Mouse (Mus musculus): Measurements from ENCODE around the gene Rdh13. TPM values are rescaled to one million over a fixed set of nuclear protein-coding genes. Genes with fewer than 3 reads are reported as not detected.
A peak's percentile ranks its signal among the peaks of the same experiment; 100 is the strongest.
"Not testable (repeated sequence)": the region's sequence is repeated elsewhere in the genome, so short reads cannot be mapped to it uniquely, and the experiment has no call there.

The Rdh13 gene
- polyA plus RNA-seq, 1 experiment from 2014 or later, result 26.1 TPM

DNA sequence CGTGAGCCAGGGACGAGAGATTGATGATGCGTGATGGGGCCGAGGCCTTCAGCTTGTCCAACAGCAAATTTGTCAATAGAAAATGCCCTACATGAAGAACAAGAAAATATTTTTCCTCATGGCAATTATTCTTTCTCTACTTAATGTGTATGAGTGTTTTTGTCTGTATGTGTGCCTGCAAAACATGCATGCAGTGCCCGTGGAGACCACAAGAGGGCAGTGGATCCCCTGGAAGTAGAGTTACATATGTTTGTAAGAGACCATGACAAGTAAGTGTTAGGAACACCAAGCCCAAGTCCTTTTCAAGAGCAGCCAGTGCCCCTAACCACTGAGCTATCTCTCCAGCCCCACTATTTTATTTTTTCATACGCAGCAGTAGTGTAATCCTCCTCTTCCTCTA is 13.9 kb downstream of the Rdh13 start:
- 77% methylated on average over 6 of the region's 6 CpGs for WGBS
- no peak for ATAC-seq (replicated peaks; ENCODE audit: insufficient number of reproducible peaks, insufficient read depth, low FRiP score, low read depth)
- no peak overlapping the region for H3K4me3 ChIP-seq
- no peaks in the 10 kb centered on the region for H3K27me3 ChIP-seq
- no peaks in the 10 kb centered on the region for H3K4me1 ChIP-seq (replicated peaks)
- H3K36me3 ChIP-seq, result peaks cover 89% of the 10 kb centered on the region
- no peak overlapping the region for H3K9ac ChIP-seq
- no peaks in the 10 kb centered on the region for H3K9me3 ChIP-seq (replicated peaks)
- no peak overlapping the region for H3K27ac ChIP-seq
- H3K4me2 ChIP-seq, result no peak overlapping the region

DNA sequence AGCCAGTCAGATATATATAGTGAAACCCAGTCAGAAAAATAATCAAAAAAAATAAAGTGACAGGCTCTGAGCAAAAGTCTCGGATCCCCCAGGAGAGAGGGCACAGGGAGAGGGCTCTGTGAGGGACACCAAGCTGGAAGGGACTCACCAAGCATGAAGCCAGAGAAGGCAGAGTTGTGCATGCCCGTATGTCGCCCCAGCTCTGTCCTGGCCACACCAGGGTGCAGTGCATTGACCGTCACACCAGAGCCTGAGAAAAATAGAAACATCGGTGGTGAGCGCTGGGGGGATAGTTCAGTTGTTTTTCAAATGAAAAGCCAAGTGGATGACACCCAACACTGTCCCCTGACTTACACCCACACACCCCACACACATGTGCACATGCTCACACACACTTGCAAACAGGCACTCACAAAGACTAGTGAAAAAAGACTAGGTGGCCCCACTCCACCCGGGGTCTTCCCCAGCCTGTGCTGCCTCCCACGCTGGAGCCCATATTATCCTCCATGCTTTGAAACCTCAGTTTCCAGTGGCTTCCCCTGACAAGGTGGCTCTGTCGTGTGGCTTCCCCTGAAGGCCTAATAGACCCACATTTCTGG is 15.1 kb downstream of the Rdh13 start:
- 92% methylated on average over 9 of the region's 9 CpGs for WGBS
- Histone ChIP-seq H3K9me3 (replicated peaks) (no peaks in the 10 kb centered on the region), H3K27ac (no peak overlapping the region), H3K9ac (no peak overlapping the region), H3K27me3 (no peaks in the 10 kb centered on the region), H3K4me2 (no peak overlapping the region), H3K4me1 (replicated peaks) (no peaks in the 10 kb centered on the region), H3K4me3 (no peak overlapping the region), H3K36me3 (peaks cover 89% of the 10 kb centered on the region)
- ATAC-seq (replicated peaks; ENCODE audit: insufficient number of reproducible peaks, insufficient read depth, low FRiP score, low read depth), result no peak

DNA sequence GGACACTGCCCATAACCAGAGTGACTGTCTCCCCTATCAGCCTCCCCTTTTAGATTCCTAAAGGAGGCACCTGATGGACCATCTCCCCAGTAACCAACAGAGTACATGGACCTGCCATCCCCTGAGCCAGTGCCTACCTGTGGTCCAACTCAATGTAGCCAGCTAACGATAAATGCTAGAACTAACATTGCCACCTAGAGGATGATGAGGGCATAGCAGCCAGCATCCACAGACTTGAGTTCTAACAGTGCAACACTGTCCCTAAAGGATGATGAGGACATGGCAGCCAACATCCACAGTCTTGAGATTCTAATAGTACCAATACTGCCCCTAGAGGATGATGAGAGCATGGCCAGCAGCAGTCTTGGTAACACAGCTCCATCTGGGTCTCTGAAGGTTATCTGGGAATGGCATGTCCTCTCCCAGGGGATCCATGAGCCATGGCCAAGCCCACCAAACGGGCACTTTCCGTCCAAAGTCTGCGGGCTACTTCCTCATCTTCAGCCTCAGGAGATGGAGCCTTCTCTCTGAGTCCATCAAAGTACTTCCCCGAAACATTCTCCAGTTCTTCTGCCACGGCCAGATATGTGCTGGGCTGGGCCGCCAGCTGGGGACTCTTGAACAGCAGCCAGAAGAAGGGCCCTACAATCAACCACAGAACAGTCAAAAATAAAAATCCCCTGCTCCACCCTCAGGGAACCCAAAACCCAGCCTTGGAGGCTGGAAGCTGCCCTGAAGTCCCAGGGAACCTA is 18.1 kb downstream of the Rdh13 start:
- peaks cover 69% of the 10 kb centered on the region for H3K36me3 ChIP-seq
- no peaks in the 10 kb centered on the region for H3K9me3 ChIP-seq (replicated peaks)
- ATAC-seq (replicated peaks; ENCODE audit: insufficient number of reproducible peaks, insufficient read depth, low FRiP score, low read depth), result peak; percentile 82
- no peak overlapping the region for H3K9ac ChIP-seq
- H3K4me2 ChIP-seq, result no peak overlapping the region
- 58% methylated on average over 7 of the region's 7 CpGs for WGBS
- H3K4me1 ChIP-seq (replicated peaks), result no peaks in the 10 kb centered on the region
- no peak overlapping the region for H3K4me3 ChIP-seq
- no peak overlapping the region for H3K27ac ChIP-seq
- H3K27me3 ChIP-seq, result no peaks in the 10 kb centered on the region

DNA sequence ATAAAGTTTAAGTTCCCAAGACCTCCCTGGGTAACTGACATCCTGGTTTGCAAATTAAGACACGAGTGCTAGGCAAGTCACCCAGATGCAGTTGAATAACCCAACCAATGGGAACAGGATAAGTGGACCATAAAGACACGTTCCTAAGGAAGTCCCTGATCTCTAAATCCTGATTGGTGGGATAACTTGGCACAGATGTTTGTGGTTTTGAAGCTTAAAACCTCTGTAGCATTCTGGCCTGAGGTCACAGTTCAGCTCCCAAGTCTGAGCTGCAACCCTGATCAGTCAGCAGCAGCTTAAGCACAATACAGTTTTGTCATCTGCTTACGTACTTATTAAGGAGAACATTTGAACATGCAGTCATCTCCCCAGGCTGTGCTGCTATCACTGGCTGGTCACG is 25.2 kb downstream of the Rdh13 start:
- Histone ChIP-seq H3K4me1 (replicated peaks) (no peaks in the 10 kb centered on the region), H3K4me2 (no peak overlapping the region), H3K4me3 (no peak overlapping the region), H3K9ac (no peak overlapping the region), H3K27me3 (no peaks in the 10 kb centered on the region), H3K9me3 (replicated peaks) (no peaks in the 10 kb centered on the region), H3K36me3 (peaks cover 9% of the 10 kb centered on the region; the same call in 1 of the 2 replicates), H3K27ac (no peak overlapping the region)
- no peak for ATAC-seq (replicated peaks; ENCODE audit: insufficient number of reproducible peaks, insufficient read depth, low FRiP score, low read depth)
- WGBS, result 66% methylated on average over 4 of the region's 4 CpGs

DNA sequence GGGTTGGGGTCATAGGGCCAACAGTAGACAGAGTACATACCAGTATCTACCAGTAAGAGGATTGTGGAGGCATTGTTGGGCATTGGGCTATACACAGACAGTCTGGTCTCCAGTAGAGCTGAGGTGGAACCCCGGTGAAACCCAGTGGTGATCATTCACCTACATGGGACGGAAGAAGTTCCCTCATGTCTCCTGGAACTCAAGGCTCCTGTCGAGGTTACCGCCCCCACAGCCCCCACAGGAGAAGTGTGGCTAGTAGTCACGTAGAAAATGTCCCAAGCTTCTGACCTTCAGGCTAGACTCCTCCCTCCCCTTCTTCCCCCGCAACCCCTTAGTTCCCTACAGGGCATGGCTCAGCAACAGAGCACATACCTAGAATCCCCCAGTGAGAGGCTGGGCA is 25.8 kb downstream of the Rdh13 start:
- WGBS, result 74% methylated on average over 6 of the region's 6 CpGs
- H3K27ac ChIP-seq, result no peak overlapping the region

DNA sequence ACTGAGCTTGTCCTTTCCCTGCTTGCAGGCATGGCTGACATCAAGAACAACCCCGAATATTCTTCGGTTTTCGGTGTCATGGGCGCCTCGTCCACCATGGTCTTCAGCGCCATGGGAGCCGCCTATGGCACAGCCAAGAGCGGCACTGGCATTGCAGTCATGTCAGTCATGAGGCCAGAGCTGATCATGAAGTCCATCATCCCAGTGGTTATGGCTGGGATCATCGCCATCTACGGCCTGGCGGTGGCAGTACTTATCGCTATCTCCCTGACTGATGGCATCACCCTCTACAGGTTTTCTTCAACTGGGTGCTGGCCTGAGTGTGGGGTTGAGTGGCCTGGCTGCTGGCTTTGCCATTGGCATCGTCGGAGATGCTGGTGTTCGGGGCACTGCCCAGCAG is 33.0 kb downstream of the Rdh13 start:
- H3K4me2 ChIP-seq; H3K27me3 ChIP-seq; H3K4me1 ChIP-seq (replicated peaks); H3K9me3 ChIP-seq (replicated peaks); H3K9ac ChIP-seq; H3K36me3 ChIP-seq; ATAC-seq (replicated peaks; ENCODE audit: insufficient number of reproducible peaks, insufficient read depth, low FRiP score, low read depth); H3K4me3 ChIP-seq; H3K27ac ChIP-seq: not testable (repeated sequence)
- WGBS, result 93% methylated on average over 15 of the region's 15 CpGs

More for the DNA sequence above, 25.8 kb downstream of the Rdh13 start:
- Histone ChIP-seq H3K36me3 (peaks cover 3% of the 10 kb centered on the region; the same call in 1 of the 2 replicates), H3K27me3 (no peaks in the 10 kb centered on the region), H3K4me3 (no peak overlapping the region), H3K4me1 (replicated peaks) (no peaks in the 10 kb centered on the region), H3K4me2 (no peak overlapping the region), H3K9me3 (replicated peaks) (no peaks in the 10 kb centered on the region), H3K9ac (no peak overlapping the region)
- no peak for ATAC-seq (replicated peaks; ENCODE audit: insufficient number of reproducible peaks, insufficient read depth, low FRiP score, low read depth)

DNA sequence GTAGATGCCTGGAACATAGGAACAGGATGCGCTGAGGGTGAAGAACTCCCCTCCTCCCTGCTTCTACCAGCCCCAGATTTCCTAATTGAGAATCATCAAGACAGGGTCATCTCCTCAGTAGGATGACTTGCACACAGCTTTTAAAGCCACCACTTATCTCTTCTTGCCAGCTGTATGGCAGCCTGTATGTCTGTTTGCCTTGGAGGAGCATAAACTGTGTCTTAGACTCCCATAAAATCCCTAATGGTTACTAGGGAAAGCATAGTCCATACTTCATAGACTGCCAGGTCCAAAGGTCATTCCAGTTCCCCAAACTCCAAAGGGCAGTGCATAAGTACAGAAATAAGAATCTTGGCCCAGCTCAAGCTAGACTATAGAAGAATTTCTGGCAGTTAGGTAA is 47.7 kb downstream of the Rdh13 start, which contains the start of gene Gp6:
Gp6 (minus strand) TSS at position 15 of the 400 bp plus-strand sequence.
- H3K9me3 ChIP-seq (replicated peaks), result no peaks in the 10 kb centered on the region
- H3K36me3 ChIP-seq, result no peaks in the 10 kb centered on the region
- H3K4me1 ChIP-seq (replicated peaks), result no peaks in the 10 kb centered on the region
- H3K27me3 ChIP-seq, result no peaks in the 10 kb centered on the region
- H3K4me3 ChIP-seq, result no peak within 1 kb of the TSS
- ATAC-seq (replicated peaks; ENCODE audit: insufficient number of reproducible peaks, insufficient read depth, low FRiP score, low read depth), result no peak
- no peak within 1 kb of the TSS for H3K27ac ChIP-seq
- WGBS, result 80% methylated on average over 1 of the region's 1 CpGs
- no peak within 1 kb of the TSS for H3K9ac ChIP-seq
- H3K4me2 ChIP-seq, result no peak within 1 kb of the TSS

Small RNAs within 50 kb of the gene (microRNA-seq; reads per million reads assigned to microRNA genes)
- not detected for gene Gm24605
- gene Gm24752, result not detected
- not detected for gene Gm25349

Other genes starting within 250 kb of the Rdh13 start
- 0.13 and 0.25 TPM in 2 replicates for gene Lilra5, start 207.9 kb downstream of the Rdh13 start, polyA plus RNA-seq (2015; fragmentation: Nextera tagmentation; extraction: Ambion mirVana)
- gene Ncr1, start 107.9 kb downstream of the Rdh13 start, polyA plus RNA-seq (2015; fragmentation: Nextera tagmentation; extraction: Ambion mirVana), result 0.08 and 0.13 TPM in 2 replicates
- 0.18 and 0.48 TPM in 2 replicates for gene Gp6, start 47.9 kb downstream of the Rdh13 start, polyA plus RNA-seq (2015; fragmentation: Nextera tagmentation; extraction: Ambion mirVana)
- 4.8 TPM in 2 replicates for gene Eps8l1, start 15.0 kb upstream of the Rdh13 start, polyA plus RNA-seq (2015; fragmentation: Nextera tagmentation; extraction: Ambion mirVana)
- 32.5 and 43.7 TPM in 2 replicates for gene Ppp1r12c, start 56.0 kb upstream of the Rdh13 start, polyA plus RNA-seq (2015; fragmentation: Nextera tagmentation; extraction: Ambion mirVana)
- 255 and 278 TPM in 2 replicates for gene Tnnt1, start 70.7 kb upstream of the Rdh13 start, polyA plus RNA-seq (2015; fragmentation: Nextera tagmentation; extraction: Ambion mirVana)
- gene Tnni3, start 78.6 kb upstream of the Rdh13 start, polyA plus RNA-seq (2015; fragmentation: Nextera tagmentation; extraction: Ambion mirVana), result 2,753 and 3,427 TPM in 2 replicates
- gene Dnaaf3, start 86.8 kb upstream of the Rdh13 start, polyA plus RNA-seq (2015; fragmentation: Nextera tagmentation; extraction: Ambion mirVana), result 0.96 and 1.2 TPM in 2 replicates
- gene Syt5, start 101.9 kb upstream of the Rdh13 start, polyA plus RNA-seq (2015; fragmentation: Nextera tagmentation; extraction: Ambion mirVana), result 1.3 and 2.0 TPM in 2 replicates
- gene Ptprh, start 158.4 kb upstream of the Rdh13 start, polyA plus RNA-seq (2015; fragmentation: Nextera tagmentation; extraction: Ambion mirVana), result not detected in 2 replicates
- gene Tmem86b, start 185.8 kb upstream of the Rdh13 start, polyA plus RNA-seq (2015; fragmentation: Nextera tagmentation; extraction: Ambion mirVana), result 1.5 and 1.6 TPM in 2 replicates
- 6.2 and 8.2 TPM in 2 replicates for gene Ppp6r1, start 213.4 kb upstream of the Rdh13 start, polyA plus RNA-seq (2015; fragmentation: Nextera tagmentation; extraction: Ambion mirVana)
- gene Hspbp1, start 239.4 kb upstream of the Rdh13 start, polyA plus RNA-seq (2015; fragmentation: Nextera tagmentation; extraction: Ambion mirVana), result 71.7 and 81.2 TPM in 2 replicates
- 0.79 TPM in 2 replicates for gene Brsk1, start 245.0 kb upstream of the Rdh13 start, polyA plus RNA-seq (2015; fragmentation: Nextera tagmentation; extraction: Ambion mirVana)